Mouse (Mus musculus) spleen, adult 2 months (tissue): Measurements from ENCODE around the gene Nudt8.

Experiments used
- CTCF ChIP-seq: fragments of 200-500 bp; IDR thresholded peaks from 2 replicates; pipeline ENCODE4 v1.5.1; 2011; ENCODE audit warnings: mild to moderate bottlenecking, inconsistent platforms; ENCODE audit not compliant: insufficient read depth, insufficient read length, insufficient replicate concordance; ENCODE audit errors: extremely low read depth
- POLR2A ChIP-seq: fragments of 200-500 bp; IDR thresholded peaks from 2 replicates; pipeline ENCODE4 v1.6.1; 2011; ENCODE audit warnings: low read depth, low read length, inconsistent platforms

GRCm38 (mm10) chr19:3958470-3958869 is 41.9 kb upstream of the Nudt8 start, which contains the start of gene Aldh3b3:
- TF ChIP-seq CTCF, result no peak
- no peak for TF ChIP-seq POLR2A
